Mouse (Mus musculus) embryonic facial prominence, embryonic 14.5 days (tissue): ENCODE measurements around the gene Gtf2a2. TPM values are rescaled to one million over a fixed set of nuclear protein-coding genes. Genes with fewer than 3 reads are reported as not detected.

ENCODE experiments used
- ATAC-seq: fragments of 200-750 bp; cut with Nextera tagmentation; 2 replicates; pipeline ENCODE4 v1.8.0; 2017; ENCODE audit warnings: low read depth, moderate number of reproducible peaks, moderate TSS enrichment
- DNase-seq: peaks from one replicate; pipeline ENCODE4 v3.0.0-alpha.2; 2015; ENCODE audit warnings: low spot score
- H3K27ac ChIP-seq: fragments of 300-500 bp; sonication (generic); replicated peaks from 2 replicates; pipeline ENCODE4 v1.5.1; 2014; ENCODE audit warnings: low read depth, mild to moderate bottlenecking, low read length, moderate library complexity
- H3K27me3 ChIP-seq: fragments of 300-500 bp; sonication (generic); replicated peaks from 2 replicates; pipeline ENCODE4 v1.6.1; 2014; ENCODE audit warnings: low read length; ENCODE audit not compliant: control insufficient read depth, insufficient read depth
- H3K36me3 ChIP-seq: fragments of 300-500 bp; sonication (generic); 2 replicates; pipeline ENCODE4 v1.6.1; 2014; ENCODE audit warnings: low read length, mixed read lengths; ENCODE audit not compliant: control insufficient read depth, insufficient read depth
- H3K4me1 ChIP-seq: fragments of 300-500 bp; sonication (generic); 2 replicates; pipeline ENCODE4 v1.6.1; 2014; ENCODE audit warnings: antibody characterized with exemption, low read length; ENCODE audit not compliant: control insufficient read depth, insufficient read depth
- H3K4me2 ChIP-seq: fragments of 300-500 bp; sonication (generic); 2 replicates; pipeline ENCODE4 v1.6.1; 2014; ENCODE audit warnings: low read depth, mild to moderate bottlenecking, low read length, moderate library complexity, mixed read lengths
- H3K4me3 ChIP-seq: fragments of 300-500 bp; sonication (generic); 2 replicates; pipeline ENCODE4 v1.5.1; 2014; ENCODE audit warnings: low read depth, mild to moderate bottlenecking, low read length
- H3K9ac ChIP-seq: fragments of 300-500 bp; sonication (generic); 2 replicates; pipeline ENCODE4 v1.6.1; 2014; ENCODE audit warnings: low read depth, mild to moderate bottlenecking, low read length, moderate library complexity, mixed read lengths
- H3K9me3 ChIP-seq: fragments of 300-500 bp; sonication (generic); 2 replicates; pipeline ENCODE4 v1.6.1; 2016; ENCODE audit warnings: low read length; ENCODE audit not compliant: control insufficient read depth
- WGBS: fragments of 180-500 bp; shearing (Covaris S2); extraction: QIAGEN DNeasy Blood & Tissue Kit; methylation state at CpG from one replicate; pipeline ENCODE4 v1.1.7; 2014; 5-methylcytosine and 5-hydroxymethylcytosine counted together
- polyA plus RNA-seq: library from polyadenylated mRNA; unstranded; fragments of >200 nt; fragmentation: Nextera tagmentation; extraction: Ambion mirVana; gene quantifications from 2 replicates; pipeline ENCODE4 v1.2.1, GENCODE M21; 2014

Gtf2a2 gene
- polyA plus RNA-seq, 1 experiment from 2014 or later = 192 TPM

DNA sequence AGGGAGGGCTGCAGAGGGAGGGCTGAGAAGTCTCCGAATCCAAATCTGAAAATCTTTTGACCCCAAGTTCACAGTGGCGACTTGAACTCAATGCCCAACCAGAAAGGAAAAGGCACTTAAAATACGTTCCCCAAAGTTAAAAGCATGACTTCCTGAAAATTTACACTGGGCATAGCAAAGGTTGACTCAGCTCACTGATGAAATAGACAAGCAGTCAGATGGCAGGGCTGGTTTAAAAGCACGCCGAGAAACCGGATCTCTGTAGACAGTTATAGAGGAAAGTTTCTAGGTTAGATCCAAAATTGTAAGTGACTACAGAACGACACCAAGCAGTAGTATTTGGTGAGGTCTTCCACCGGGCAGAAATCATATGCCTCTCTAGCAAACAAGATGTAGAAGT, 37.5 kb downstream of the Gtf2a2 start:
- Histone ChIP-seq H3K4me1 (peaks cover 12% of the 10 kb centered on the region), H3K27me3 (no peaks in the 10 kb centered on the region), H3K9me3 (no peaks in the 10 kb centered on the region), H3K4me3 (no peak overlapping the region), H3K4me2 (peak overlapping the region; percentile 29; the same call in 1 of the 2 replicates), H3K27ac (no peak overlapping the region), H3K9ac (no peak overlapping the region), H3K36me3 (no peaks in the 10 kb centered on the region)
- 23% methylated on average over 8 of the region's 8 CpGs for WGBS
- ATAC-seq (no peak), DNase-seq (peak; percentile 36)

DNA sequence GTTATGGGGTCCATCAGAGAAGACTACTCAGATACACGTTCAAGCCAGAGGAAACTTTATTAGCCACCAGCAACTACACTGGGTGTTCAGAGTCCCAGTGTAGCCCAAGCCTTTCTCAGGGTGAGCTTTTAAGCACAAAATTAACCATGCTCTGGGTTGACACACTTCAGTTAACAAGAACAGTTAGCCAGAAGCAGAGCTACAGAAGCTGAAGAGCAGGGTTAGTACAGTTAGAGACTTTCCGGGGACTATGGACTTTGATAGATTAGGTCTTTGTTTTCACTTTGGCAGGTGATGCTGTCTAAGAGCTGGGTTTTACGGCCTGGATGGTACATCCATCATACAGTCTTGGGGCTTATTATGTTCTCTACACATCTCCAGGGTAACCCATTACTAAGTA, 40.4 kb downstream of the Gtf2a2 start:
- Histone ChIP-seq H3K9me3 (peaks cover 5% of the 10 kb centered on the region; the same call in 1 of the 2 replicates), H3K27me3 (no peaks in the 10 kb centered on the region), H3K4me1 (peaks cover 12% of the 10 kb centered on the region), H3K9ac (no peak overlapping the region), H3K4me3 (no peak overlapping the region), H3K36me3 (no peaks in the 10 kb centered on the region), H3K27ac (no peak overlapping the region), H3K4me2 (no peak overlapping the region)
- 74% methylated on average over 3 of the region's 3 CpGs for WGBS
- ATAC-seq (no peak), DNase-seq (no peak)

DNA sequence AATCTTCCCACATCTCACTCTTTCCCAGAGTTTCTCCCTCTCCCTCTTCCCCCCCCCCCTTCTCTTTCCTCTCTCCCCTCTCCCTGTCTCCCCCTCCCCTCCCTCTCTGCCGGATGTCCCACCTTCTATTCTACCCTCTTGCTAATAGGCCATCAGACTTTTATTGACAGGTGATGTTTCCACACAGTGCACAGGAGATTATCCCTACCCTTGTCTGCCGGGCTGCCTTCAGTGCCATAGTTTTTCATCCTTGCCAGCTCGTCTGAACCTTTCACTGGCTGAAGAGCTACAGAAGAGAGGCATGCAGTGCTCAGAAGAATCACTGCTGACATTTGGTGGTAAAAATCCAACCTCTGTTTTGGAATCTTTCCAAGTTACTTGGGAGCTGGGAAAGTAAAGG, 41.1 kb downstream of the Gtf2a2 start:
- no peak overlapping the region for H3K9ac ChIP-seq
- ATAC-seq (no peak), DNase-seq (no peak)
- peaks cover 9% of the 10 kb centered on the region for H3K4me1 ChIP-seq
- no peak overlapping the region for H3K27ac ChIP-seq
- no peaks in the 10 kb centered on the region for H3K27me3 ChIP-seq
- no peak overlapping the region for H3K4me2 ChIP-seq
- peaks cover 5% of the 10 kb centered on the region; the same call in 1 of the 2 replicates for H3K9me3 ChIP-seq
- no peaks in the 10 kb centered on the region for H3K36me3 ChIP-seq
- H3K4me3 ChIP-seq = no peak overlapping the region
- WGBS = 43% methylated on average over 3 of the region's 3 CpGs

DNA sequence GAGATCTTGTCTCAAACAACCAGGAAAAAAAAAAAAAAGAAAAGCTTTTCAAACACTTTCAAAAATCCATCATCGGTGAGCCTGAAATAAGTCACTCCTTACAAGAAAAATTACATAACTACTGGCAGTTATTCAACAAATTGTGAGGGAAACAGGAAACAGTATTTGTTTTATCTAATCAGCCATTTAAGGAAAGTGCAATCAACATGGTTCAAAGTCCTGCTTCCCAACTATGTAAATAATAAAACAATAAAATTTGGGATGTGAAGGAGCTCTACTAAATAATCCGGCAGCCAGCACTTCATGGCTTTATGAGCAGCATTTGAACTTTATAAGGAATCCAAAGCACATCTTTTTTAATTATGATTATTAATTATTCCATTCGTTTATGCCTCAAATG, 49.7 kb downstream of the Gtf2a2 start:
- 82% methylated on average over 3 of the region's 3 CpGs for WGBS
- no peak for DNase-seq
- H3K9me3 ChIP-seq = no peaks in the 10 kb centered on the region
- H3K4me3 ChIP-seq = no peak overlapping the region
- no peaks in the 10 kb centered on the region for H3K36me3 ChIP-seq
- no peak overlapping the region for H3K4me2 ChIP-seq
- no peaks in the 10 kb centered on the region for H3K27me3 ChIP-seq
- H3K9ac ChIP-seq = no peak overlapping the region
- no peak for ATAC-seq
- no peak overlapping the region for H3K27ac ChIP-seq
- H3K4me1 ChIP-seq = no peaks in the 10 kb centered on the region

DNA sequence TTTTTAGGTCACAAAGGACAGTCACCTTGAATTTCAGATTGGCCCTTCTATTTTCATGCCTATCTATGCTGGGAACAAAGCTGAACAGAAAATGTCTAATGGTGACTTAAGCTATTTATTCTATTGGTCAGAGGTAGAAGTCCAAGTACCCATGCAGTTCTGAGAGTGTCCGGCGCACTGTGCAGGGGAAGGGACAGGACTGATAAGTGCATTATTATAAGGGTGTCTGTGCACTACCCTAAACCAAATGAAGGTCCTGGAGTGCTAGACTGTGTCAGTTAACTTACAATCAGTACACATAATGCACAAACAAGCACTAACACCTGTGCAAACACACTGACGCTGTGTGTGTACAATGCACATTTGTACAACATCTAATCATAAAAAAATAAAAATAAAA, 55.1 kb downstream of the Gtf2a2 start:
- ATAC-seq (no peak), DNase-seq (no peak)
- Histone ChIP-seq H3K36me3 (no peaks in the 10 kb centered on the region), H3K9ac (no peak overlapping the region), H3K9me3 (no peaks in the 10 kb centered on the region), H3K4me2 (no peak overlapping the region), H3K27me3 (no peaks in the 10 kb centered on the region), H3K4me1 (no peaks in the 10 kb centered on the region), H3K4me3 (no peak overlapping the region), H3K27ac (no peak overlapping the region)
- WGBS = 88% methylated on average over 3 of the region's 3 CpGs

DNA sequence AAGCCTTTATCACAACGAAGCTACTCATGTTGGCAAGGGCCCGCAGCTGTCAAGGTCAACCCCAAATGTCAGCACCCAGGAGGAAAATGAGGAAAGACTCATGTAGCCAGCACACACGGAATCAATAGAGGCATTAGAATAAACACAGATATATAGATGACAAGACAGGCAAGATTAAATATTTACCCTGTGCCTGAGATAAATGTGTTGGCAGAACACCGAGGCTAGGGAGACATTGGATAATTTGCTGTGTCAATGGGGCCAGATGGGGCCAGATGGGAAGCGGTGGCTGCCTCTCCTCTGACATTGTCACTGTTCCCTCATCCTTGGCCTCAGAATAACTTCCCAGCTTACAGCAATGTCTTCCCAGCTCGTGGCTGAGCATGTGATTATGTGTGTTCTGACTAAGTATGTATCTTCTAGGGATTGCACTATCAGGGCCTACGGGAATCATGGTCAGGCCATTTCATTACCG, 57.6 kb downstream of the Gtf2a2 start:
- no peaks in the 10 kb centered on the region for H3K9me3 ChIP-seq
- H3K9ac ChIP-seq = no peak overlapping the region
- DNase-seq (no peak), ATAC-seq (no peak)
- H3K4me1 ChIP-seq = no peaks in the 10 kb centered on the region
- no peak overlapping the region for H3K4me3 ChIP-seq
- no peak overlapping the region for H3K27ac ChIP-seq
- no peaks in the 10 kb centered on the region for H3K36me3 ChIP-seq
- H3K4me2 ChIP-seq = no peak overlapping the region
- 61% methylated on average over 8 of the region's 8 CpGs for WGBS
- H3K27me3 ChIP-seq = no peaks in the 10 kb centered on the region

DNA sequence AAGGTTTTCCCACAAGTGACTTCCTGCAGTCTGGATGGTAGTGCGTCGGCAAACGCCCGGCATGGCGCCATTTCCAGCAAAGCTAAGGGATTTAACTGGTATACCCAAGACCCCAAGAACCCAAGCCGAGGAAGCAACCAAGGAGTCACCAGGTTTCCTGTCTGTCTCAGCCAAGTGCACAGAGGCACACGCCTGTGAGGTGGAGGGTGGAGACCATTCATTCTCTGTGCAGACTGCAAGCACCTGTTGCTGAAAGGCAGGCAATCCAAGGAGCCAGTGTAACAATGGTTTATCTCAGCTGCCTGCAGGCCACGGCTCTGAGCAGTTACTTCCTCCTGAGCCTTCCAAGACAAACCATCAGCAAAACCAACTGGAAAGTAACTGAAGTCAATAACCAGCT, 60.0 kb downstream of the Gtf2a2 start:
- ATAC-seq (no peak), DNase-seq (no peak)
- H3K4me3 ChIP-seq = no peak overlapping the region
- no peaks in the 10 kb centered on the region for H3K4me1 ChIP-seq
- H3K36me3 ChIP-seq = no peaks in the 10 kb centered on the region
- H3K9ac ChIP-seq = no peak overlapping the region
- no peaks in the 10 kb centered on the region for H3K27me3 ChIP-seq
- H3K9me3 ChIP-seq = no peaks in the 10 kb centered on the region
- H3K4me2 ChIP-seq = no peak overlapping the region
- WGBS = 85% methylated on average over 8 of the region's 8 CpGs
- no peak overlapping the region for H3K27ac ChIP-seq

Other genes starting within 250 kb of the Gtf2a2 start
- 124 and 126 TPM in 2 replicates for gene Bnip2, start 23.1 kb upstream of the Gtf2a2 start, polyA plus RNA-seq
- gene Gcnt3, start 25.5 kb downstream of the Gtf2a2 start, polyA plus RNA-seq = 0.04 and 0.06 TPM in 2 replicates
- gene Fam81a, start 130.0 kb downstream of the Gtf2a2 start, polyA plus RNA-seq = 7.3 and 8.8 TPM in 2 replicates
- gene Myo1e, start 194.8 kb downstream of the Gtf2a2 start, polyA plus RNA-seq = 19.3 and 22.4 TPM in 2 replicates